Mouse (Mus musculus): ENCODE data around the gene Vps54. TPM values are rescaled to one million over a fixed set of nuclear protein-coding genes. Genes with fewer than 3 reads are reported as not detected.

Vps54 gene
- polyA plus RNA-seq, 1 experiment from 2014 or later, result 14.5 TPM

GRCm38 (mm10) chr11:21351296-21351695, 112.2 kb downstream of the Vps54 start:
- no peaks in the 10 kb centered on the region for H3K27me3 ChIP-seq
- peaks cover 43% of the 10 kb centered on the region for H3K36me3 ChIP-seq
- no peaks in the 10 kb centered on the region for H3K4me1 ChIP-seq
- H3K4me2 ChIP-seq, result no peak overlapping the region
- no peak overlapping the region for H3K4me3 ChIP-seq (replicated peaks)
- 78% methylated on average over 7 of the region's 7 CpGs for WGBS
- no peak overlapping the region for H3K27ac ChIP-seq
- ATAC-seq (replicated peaks; ENCODE audit: low FRiP score), result 0 out of 2 replicates have a peak, but pooled peaks have one; percentile 56
- no peaks in the 10 kb centered on the region for H3K9me3 ChIP-seq (replicated peaks)
- H3K9ac ChIP-seq, result no peak overlapping the region

GRCm38 (mm10) chr11:21363144-21363940, 124.3 kb downstream of the Vps54 start:
- ATAC-seq (replicated peaks; ENCODE audit: low FRiP score), result no peak
- WGBS, result 88% methylated on average over 4 of the region's 4 CpGs

GRCm38 (mm10) chr11:21368466-21368865, 129.4 kb downstream of the Vps54 start:
- peak overlapping the region; percentile 82 for H3K4me3 ChIP-seq (replicated peaks)
- H3K27me3 ChIP-seq, result no peaks in the 10 kb centered on the region
- H3K4me1 ChIP-seq, result peaks cover 19% of the 10 kb centered on the region
- peaks cover 3% of the 10 kb centered on the region; the same call in 1 of the 2 replicates for H3K36me3 ChIP-seq
- peak overlapping the region; percentile 75 for H3K4me2 ChIP-seq
- no peaks in the 10 kb centered on the region for H3K9me3 ChIP-seq (replicated peaks)
- H3K27ac ChIP-seq, result no peak overlapping the region
- WGBS, result 34% methylated on average over 7 of the region's 7 CpGs
- ATAC-seq (replicated peaks; ENCODE audit: low FRiP score), result no peak
- H3K9ac ChIP-seq, result 0 out of 2 replicates have a peak overlapping the region, but pooled peaks have one; percentile 3

More at GRCm38 (mm10) chr11:21363144-21363940, 124.3 kb downstream of the Vps54 start:
- no peak overlapping the region for H3K4me2 ChIP-seq
- no peak overlapping the region for H3K9ac ChIP-seq
- peaks cover 3% of the 10 kb centered on the region; the same call in 1 of the 2 replicates for H3K4me1 ChIP-seq
- H3K27ac ChIP-seq, result no peak overlapping the region
- no peak overlapping the region for H3K4me3 ChIP-seq (replicated peaks)
- H3K27me3 ChIP-seq, result no peaks in the 10 kb centered on the region
- peaks cover 3% of the 10 kb centered on the region; the same call in 1 of the 2 replicates for H3K36me3 ChIP-seq
- no peaks in the 10 kb centered on the region for H3K9me3 ChIP-seq (replicated peaks)

GRCm38 (mm10) chr11:21369248-21370016, 130.4 kb downstream of the Vps54 start:
- ATAC-seq (replicated peaks; ENCODE audit: low FRiP score), result no peak
- Histone ChIP-seq H3K36me3 (peaks cover 3% of the 10 kb centered on the region; the same call in 1 of the 2 replicates), H3K4me3 (replicated peaks) (peak overlapping the region; percentile 82), H3K4me2 (peak overlapping the region; percentile 75), H3K27me3 (no peaks in the 10 kb centered on the region), H3K9me3 (replicated peaks) (no peaks in the 10 kb centered on the region), H3K27ac (peak overlapping the region; percentile 98), H3K9ac (peak overlapping the region; percentile 80), H3K4me1 (peaks cover 19% of the 10 kb centered on the region)
- 14% methylated on average over 9 of the region's 9 CpGs for WGBS

- peak overlapping the region; percentile 75 for H3K4me2 ChIP-seq
- H3K9ac ChIP-seq, result peak overlapping the region; percentile 80
- H3K9me3 ChIP-seq (replicated peaks), result no peaks in the 10 kb centered on the region
- under 1% methylated on average over 49 of the region's 69 CpGs for WGBS
- H3K4me3 ChIP-seq (replicated peaks), result peak overlapping the region; percentile 82
- peak; percentile 96 for ATAC-seq (replicated peaks; ENCODE audit: low FRiP score)
- peaks cover 3% of the 10 kb centered on the region; the same call in 1 of the 2 replicates for H3K36me3 ChIP-seq
- H3K27me3 ChIP-seq, result no peaks in the 10 kb centered on the region
- H3K4me1 ChIP-seq, result peaks cover 19% of the 10 kb centered on the region
- peak overlapping the region; percentile 98 for H3K27ac ChIP-seq
These were observed 131.5 kb downstream of the Vps54 start for GRCm38 (mm10) chr11:21370399-21371121.

MicroRNAs encoded within 50 kb of the gene (microRNA counts, 519-probe panel; counts per million panel counts)
- 31.7 counts per million for microRNA mmu-miR-1933-3p
- microRNA mmu-miR-1933-5p, result 31.7 counts per million

Small RNA genes within 50 kb of the gene (microRNA-seq; reads per million reads assigned to microRNA genes)
- 0.74 reads per million for gene Mir1933

Other genes with a start within 250 kb of the Vps54 start
- 44.3 and 45.4 TPM in 2 replicates for gene Peli1, start 148.0 kb upstream of the Vps54 start, polyA plus RNA-seq (2015; fragmentation: Nextera tagmentation; extraction: Ambion mirVana)
- gene Ugp2, start 131.9 kb downstream of the Vps54 start, polyA plus RNA-seq (2015; fragmentation: Nextera tagmentation; extraction: Ambion mirVana), result 80.7 and 87.1 TPM in 2 replicates